Mouse (Mus musculus) C2C12 (cell line): ENCODE measurements around the gene Nr1h3.

Experiments used
- CTCF ChIP-seq: IDR thresholded peaks from one replicate; pipeline ENCODE4 v1.5.1; 2011; ENCODE audit not compliant: control insufficient read depth, insufficient read depth, insufficient read length
- MAX ChIP-seq: IDR thresholded peaks from one replicate; pipeline ENCODE4 v1.6.1; 2011; ENCODE audit warnings: mild to moderate bottlenecking, control low read depth
- MYOD1 ChIP-seq: IDR thresholded peaks from one replicate; pipeline ENCODE4 v1.6.1; 2011; ENCODE audit warnings: low read depth; ENCODE audit not compliant: control insufficient read depth, insufficient read length

DNA sequence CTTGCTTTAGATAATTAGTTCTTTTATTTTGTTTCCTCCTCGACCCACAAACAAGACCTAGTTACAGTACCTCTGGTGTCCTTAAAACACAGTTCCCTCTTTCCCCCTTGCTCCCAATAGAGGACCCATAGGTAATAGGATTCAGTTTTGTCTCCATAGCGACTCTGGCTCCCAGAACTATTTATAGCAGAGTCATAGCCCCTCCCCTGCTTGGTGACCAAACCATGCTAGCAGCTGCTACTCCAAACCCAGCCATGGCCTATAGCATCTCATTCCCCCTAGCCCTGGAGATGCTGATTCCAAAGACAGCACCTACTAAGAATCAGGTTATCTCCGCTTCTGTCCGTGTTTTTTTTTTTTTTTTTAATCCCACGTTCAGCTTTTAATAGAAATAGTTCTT, 21.9 kb downstream of the Nr1h3 start:
- TF ChIP-seq CTCF (no peak), MAX (no peak), MYOD1 (no peak)
